Mouse (Mus musculus) ovary, postnatal 14 days (tissue): ENCODE data around the gene Tnip3.

Source experiments
- DNase-seq: peaks from one replicate; pipeline ENCODE4 v3.0.0; 2022; ENCODE audit warnings: low spot score

Tnip3 gene

DNA sequence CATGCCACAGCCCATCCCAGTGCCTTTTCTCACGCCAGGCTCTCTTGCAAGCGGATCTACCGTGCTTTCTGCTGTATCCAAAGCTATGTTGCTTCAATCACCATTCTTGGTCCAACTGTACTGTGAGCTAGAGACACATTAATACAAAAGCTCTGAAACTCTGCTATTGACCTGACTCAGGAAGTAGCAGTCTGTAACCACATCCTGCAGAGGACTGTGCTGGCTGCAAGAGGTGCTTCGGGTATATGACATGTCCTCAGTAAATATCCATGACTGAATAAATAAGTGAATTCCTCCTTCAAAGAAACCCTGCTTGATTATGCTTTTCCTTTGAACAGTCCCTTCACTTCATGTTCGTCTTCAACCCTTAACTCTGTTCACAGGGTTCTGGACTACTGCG lies 122.6 kb downstream of the Tnip3 start:
- DNase-seq, result no peak

DNA sequence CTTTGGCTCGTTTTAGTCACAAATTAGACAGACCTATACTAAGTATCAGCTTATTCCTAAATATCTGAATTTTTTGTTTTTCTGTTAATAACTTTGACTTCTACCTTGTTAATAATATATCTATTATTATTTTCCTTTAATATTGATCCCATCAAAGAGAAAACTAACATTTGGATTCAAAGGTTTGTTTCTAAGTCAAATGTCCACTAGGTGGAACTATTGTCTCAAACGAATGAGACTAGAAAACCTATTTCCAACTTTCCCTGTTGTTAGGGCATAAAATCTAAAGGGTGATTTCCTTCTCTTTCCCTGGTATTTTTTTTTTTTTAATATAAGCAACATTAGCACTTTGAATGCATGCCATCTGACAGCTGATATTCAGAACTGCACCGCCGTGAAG lies 126.3 kb downstream of the Tnip3 start:
- no peak for DNase-seq

GRCm38 (mm10) chr6:65661272-65661671 lies 136.2 kb downstream of the Tnip3 start:
- no peak for DNase-seq

GRCm38 (mm10) chr6:65662050-65662449 lies 136.9 kb downstream of the Tnip3 start:
- DNase-seq, result no peak

DNA sequence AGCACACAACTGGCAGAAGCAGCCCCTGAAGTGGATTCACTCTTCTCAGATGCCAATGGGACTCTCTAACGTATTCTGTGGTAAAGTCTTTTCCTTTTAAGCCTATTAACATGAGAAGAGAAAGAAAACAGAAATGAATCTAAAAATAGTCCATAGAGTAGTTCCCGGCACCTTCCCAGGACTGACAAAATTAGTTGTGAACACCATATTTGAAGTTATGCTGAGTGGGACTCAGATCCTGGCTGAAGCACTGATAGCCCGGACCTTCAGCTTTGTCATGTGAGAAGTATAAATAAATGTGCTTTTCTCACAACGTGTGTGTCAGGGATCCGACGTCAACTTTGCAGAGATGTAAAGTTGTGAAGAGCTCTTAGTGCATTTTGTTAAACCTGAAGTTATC lies 138.9 kb downstream of the Tnip3 start:
- DNase-seq, result no peak

DNA sequence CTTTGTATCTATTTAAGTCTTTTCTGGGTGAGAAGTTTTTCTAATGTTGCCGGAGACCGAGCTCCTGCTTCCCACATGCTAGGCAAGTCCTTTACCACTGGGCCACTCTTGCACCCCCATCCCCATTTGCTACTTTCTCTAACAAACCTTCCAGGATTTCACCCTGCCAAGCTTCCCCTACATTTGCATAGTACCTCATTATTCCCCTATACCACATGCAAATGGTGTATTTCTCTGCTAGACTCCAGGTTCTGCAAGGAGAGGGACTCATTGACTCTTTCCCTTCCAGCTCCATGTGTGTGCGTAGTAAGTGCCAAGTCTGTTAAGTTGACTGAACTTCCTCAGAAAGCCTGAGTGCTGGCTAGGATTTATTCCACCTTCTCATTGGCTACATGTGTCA lies 141.2 kb downstream of the Tnip3 start:
- no peak for DNase-seq

DNA sequence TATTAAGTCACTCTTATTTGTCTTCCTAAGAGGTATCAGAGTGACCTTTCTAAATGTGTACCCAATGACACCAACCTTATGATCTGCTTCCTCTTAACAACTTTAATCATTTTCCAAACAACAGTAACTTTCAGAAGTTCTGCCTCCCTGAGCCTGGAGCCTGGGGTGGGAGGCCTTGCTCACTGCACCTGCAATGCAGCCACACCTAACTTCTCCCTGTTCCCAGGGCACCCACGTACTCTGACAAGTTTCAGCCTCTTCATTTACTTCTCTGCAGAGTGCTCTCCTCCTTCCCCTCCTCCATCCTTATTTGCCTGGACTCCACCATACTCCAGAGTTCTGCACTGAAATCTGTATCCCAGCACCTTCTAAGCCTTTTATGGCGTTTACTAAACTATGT lies 144.9 kb downstream of the Tnip3 start:
- DNase-seq, result no peak

DNA sequence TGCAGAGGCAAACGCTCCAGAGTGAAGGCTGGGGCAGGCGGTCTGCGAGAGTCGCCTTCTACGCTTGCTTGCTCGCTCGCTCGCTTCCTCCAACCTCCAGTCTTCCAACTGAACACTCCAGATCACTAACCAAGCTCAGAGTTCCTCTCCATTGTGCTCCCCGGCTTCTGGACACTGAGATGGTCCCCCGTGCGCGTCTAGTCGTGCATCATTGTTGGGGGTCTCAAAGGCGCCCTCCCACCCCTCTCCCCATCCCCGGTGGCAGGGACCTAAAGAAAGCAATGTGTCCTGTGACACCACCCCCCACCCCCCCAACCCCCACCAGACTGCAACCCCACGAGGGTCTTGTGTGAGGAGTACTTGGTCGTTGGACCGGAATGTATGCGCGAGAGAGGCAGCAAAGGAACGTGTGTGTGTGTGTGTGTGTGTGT lies 145.9 kb downstream of the Tnip3 start:
- DNase-seq, result peak; percentile 2

- DNase-seq, result peak; percentile 39
These were observed 146.3 kb downstream of the Tnip3 start, which contains the start of gene Ndnf for GRCm38 (mm10) chr6:65671451-65671850. Gene Ndnf, plus strand, starts transcription at chr6:65671590.

- peak; percentile 4 for DNase-seq
These were observed 147.3 kb downstream of the Tnip3 start for GRCm38 (mm10) chr6:65672131-65673031.
